Mouse (Mus musculus): ENCODE results near the gene Gpr61. TPM values are rescaled to one million over a fixed set of nuclear protein-coding genes. Genes with fewer than 3 reads are reported as not detected.

Gpr61 gene
- polyA plus RNA-seq, 2 experiments = 0.04 TPM; not detected in 1

GRCm38 (mm10) chr3:108186098-108187047 is 31.7 kb upstream of the Gpr61 start, which contains the start of gene Amigo1:
Gene Amigo1, plus strand, starts transcription at chr3:108186335.
- H3K27ac ChIP-seq = no peak within 1 kb of the TSS
- ATAC-seq (ENCODE audit: insufficient read depth) = peak; percentile 55
- no peaks in the 10 kb centered on the region for H3K9me3 ChIP-seq (ENCODE audit: control insufficient read depth, low read length)
- TF ChIP-seq EP300 (IDR thresholded peaks at IDR 0.05; ENCODE audit: low read depth) (no peak), CTCF (IDR thresholded peaks at IDR 0.05; ENCODE audit: low read depth) (no peak)
- no peaks in the 10 kb centered on the region for H3K36me3 ChIP-seq (replicated peaks; ENCODE audit: control insufficient read depth, insufficient read depth, low read depth)
- H3K27me3 ChIP-seq (ENCODE audit: control insufficient read depth, insufficient read depth, low read length) = peaks cover 34% of the 10 kb centered on the region
- DNase-seq (ENCODE audit: low read depth in 3 of 3, low spot score in 3 of 3) = no peak
- peak within 1 kb of the TSS; percentile 58 to 70 for H3K4me3 ChIP-seq (ENCODE audit: insufficient read depth in 1 of 2, low read depth in 2 of 2, low read length in 2 of 2)
- H3K9ac ChIP-seq (replicated peaks) = peak within 1 kb of the TSS; percentile 20; the same call in 1 of the 2 replicates
- peak within 1 kb of the TSS; percentile 84 for H3K4me2 ChIP-seq (ENCODE audit: low read depth)
- H3K4me1 ChIP-seq (replicated peaks; ENCODE audit: control insufficient read depth in 2 of 2, insufficient read depth in 2 of 2, low read length in 1 of 2) = peaks cover 0 to 2% of the 10 kb centered on the region in 2 experiments; a peak in 1 of 4 replicates
- 2% methylated on average over 89 of the region's 100 CpGs for WGBS (ENCODE audit: insufficient replicate concordance)

GRCm38 (mm10) chr3:108185460-108186097 is 30.9 kb upstream of the Gpr61 start:
- peaks cover 34% of the 10 kb centered on the region for H3K27me3 ChIP-seq (ENCODE audit: control insufficient read depth, insufficient read depth, low read length)
- H3K4me1 ChIP-seq (replicated peaks; ENCODE audit: control insufficient read depth in 2 of 2, insufficient read depth in 2 of 2, low read length in 1 of 2) = peaks cover 0 to 2% of the 10 kb centered on the region in 2 experiments; a peak in 1 of 4 replicates

GRCm38 (mm10) chr3:108184742-108185141 is 30.1 kb upstream of the Gpr61 start:
- Histone ChIP-seq H3K36me3 (replicated peaks; ENCODE audit: control insufficient read depth, insufficient read depth, low read depth) (no peaks in the 10 kb centered on the region), H3K9me3 (ENCODE audit: control insufficient read depth, low read length) (no peaks in the 10 kb centered on the region), H3K9ac (replicated peaks) (no peak overlapping the region), H3K4me3 (ENCODE audit: insufficient read depth in 1 of 2, low read depth in 2 of 2, low read length in 2 of 2) (no peak overlapping the region), H3K27me3 (ENCODE audit: control insufficient read depth, insufficient read depth, low read length) (peaks cover 34% of the 10 kb centered on the region), H3K27ac (no peak overlapping the region), H3K4me2 (ENCODE audit: low read depth) (no peak overlapping the region), H3K4me1 (replicated peaks; ENCODE audit: control insufficient read depth in 2 of 2, insufficient read depth in 2 of 2, low read length in 1 of 2) (peaks cover 0 to 2% of the 10 kb centered on the region in 2 experiments; a peak in 1 of 4 replicates)
- WGBS (ENCODE audit: insufficient replicate concordance) = 60% methylated on average over 3 of the region's 3 CpGs
- DNase-seq (ENCODE audit: low read depth in 3 of 3, low spot score in 3 of 3) (no peak), ATAC-seq (ENCODE audit: insufficient read depth) (no peak)
- TF ChIP-seq EP300 (IDR thresholded peaks at IDR 0.05; ENCODE audit: low read depth) (no peak), CTCF (IDR thresholded peaks at IDR 0.05; ENCODE audit: low read depth) (no peak)

More at GRCm38 (mm10) chr3:108185460-108186097, 30.9 kb upstream of the Gpr61 start:
- H3K36me3 ChIP-seq (replicated peaks; ENCODE audit: control insufficient read depth, insufficient read depth, low read depth) = no peaks in the 10 kb centered on the region
- ATAC-seq (ENCODE audit: insufficient read depth) (no peak), DNase-seq (ENCODE audit: low read depth in 3 of 3, low spot score in 3 of 3) (no peak)
- 4% methylated on average over 16 of the region's 16 CpGs for WGBS (ENCODE audit: insufficient replicate concordance)
- H3K9ac ChIP-seq (replicated peaks) = no peak overlapping the region
- H3K9me3 ChIP-seq (ENCODE audit: control insufficient read depth, low read length) = no peaks in the 10 kb centered on the region
- TF ChIP-seq CTCF (IDR thresholded peaks at IDR 0.05; ENCODE audit: low read depth) (no peak), EP300 (IDR thresholded peaks at IDR 0.05; ENCODE audit: low read depth) (no peak)
- peak overlapping the region; percentile 58 to 70 for H3K4me3 ChIP-seq (ENCODE audit: insufficient read depth in 1 of 2, low read depth in 2 of 2, low read length in 2 of 2)
- H3K27ac ChIP-seq = no peak overlapping the region
- H3K4me2 ChIP-seq (ENCODE audit: low read depth) = peak overlapping the region; percentile 84

GRCm38 (mm10) chr3:108180514-108180913 is 25.8 kb upstream of the Gpr61 start:
- WGBS (ENCODE audit: insufficient replicate concordance) = 21% methylated on average over 2 of the region's 2 CpGs
- peaks cover 0 to 1% of the 10 kb centered on the region in 2 experiments; a peak in 1 of 4 replicates for H3K4me1 ChIP-seq (replicated peaks; ENCODE audit: control insufficient read depth in 2 of 2, insufficient read depth in 2 of 2, low read length in 1 of 2)
- TF ChIP-seq EP300 (IDR thresholded peaks at IDR 0.05; ENCODE audit: low read depth) (no peak), CTCF (IDR thresholded peaks at IDR 0.05; ENCODE audit: low read depth) (no peak)
- H3K9ac ChIP-seq (replicated peaks) = no peak overlapping the region
- H3K9me3 ChIP-seq (ENCODE audit: control insufficient read depth, low read length) = no peaks in the 10 kb centered on the region
- peaks cover 7% of the 10 kb centered on the region for H3K27me3 ChIP-seq (ENCODE audit: control insufficient read depth, insufficient read depth, low read length)
- no peaks in the 10 kb centered on the region for H3K36me3 ChIP-seq (replicated peaks; ENCODE audit: control insufficient read depth, insufficient read depth, low read depth)
- no peak overlapping the region for H3K4me3 ChIP-seq (ENCODE audit: insufficient read depth in 1 of 2, low read depth in 2 of 2, low read length in 2 of 2)
- H3K4me2 ChIP-seq (ENCODE audit: low read depth) = no peak overlapping the region
- no peak overlapping the region for H3K27ac ChIP-seq
- DNase-seq (ENCODE audit: low read depth in 3 of 3, low spot score in 3 of 3) = no peak
- no peak for ATAC-seq (ENCODE audit: insufficient read depth)

All from liver, embryonic 14.5 days (tissue).